Mouse (Mus musculus) adrenal gland (tissue): Measurements from ENCODE around the gene Tbk1.

Experiments
- intact Hi-C: fragments of 180-260 bp; cut with DNase I; formaldehyde crosslinking; loops from one replicate; pipeline ENCODE4 v1.15.1; 2025
- microRNA-seq, 2 experiments: library from miRNA; unstranded; fragments of <30 nt; microRNA quantifications; one replicate each; pipeline ENCODE4; 2019

Tbk1 gene

DNA sequence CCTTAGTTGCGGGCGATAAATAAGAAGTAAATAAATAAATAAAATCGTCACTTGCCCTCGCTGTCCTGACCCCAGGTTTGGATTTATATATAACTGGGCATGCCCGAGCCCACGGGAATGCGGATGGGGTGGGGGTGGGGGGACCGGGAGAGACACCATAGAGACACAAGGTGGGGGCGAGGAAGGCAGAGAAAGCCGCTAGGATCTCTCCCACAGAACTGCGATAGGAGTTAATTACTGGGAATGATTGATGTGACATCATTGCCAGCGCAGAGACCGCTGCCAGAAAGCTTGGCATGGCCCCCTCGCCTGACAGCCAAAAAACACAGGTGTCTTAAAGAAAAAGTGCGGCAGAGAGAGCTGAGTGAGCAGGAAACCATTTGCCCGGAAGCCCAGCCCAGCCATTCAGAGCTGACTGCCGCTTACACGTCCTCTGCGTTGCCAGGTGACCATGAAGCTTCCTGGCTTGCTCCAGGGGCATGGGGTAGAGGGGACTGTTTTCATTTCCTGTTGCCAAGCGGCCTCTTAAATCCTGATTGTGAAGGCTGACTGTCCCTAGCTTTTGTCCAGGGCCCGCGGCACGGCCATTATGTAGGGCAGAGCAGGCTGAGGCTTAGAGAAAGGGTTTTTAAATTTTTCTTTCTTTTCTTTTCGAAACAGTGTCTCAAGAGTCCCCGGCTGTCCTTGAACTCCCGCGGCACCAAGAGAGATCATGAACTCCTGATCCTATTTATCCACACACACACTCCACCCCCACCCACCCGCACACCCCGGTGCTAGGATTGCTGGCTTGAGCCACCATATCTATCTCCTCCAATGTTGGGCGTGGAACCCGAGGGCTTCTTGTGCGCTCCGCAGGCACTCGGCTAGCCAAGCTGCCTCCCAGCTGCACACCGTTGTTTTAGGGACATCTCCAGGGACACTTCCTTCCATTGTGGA, 81.3 kb downstream of the Tbk1 start:
- intact Hi-C loops: no loop called here

GRCm38 (mm10) chr10:121501160-121501559, 85.4 kb downstream of the Tbk1 start:
- intact Hi-C loops: no loop called here

DNA sequence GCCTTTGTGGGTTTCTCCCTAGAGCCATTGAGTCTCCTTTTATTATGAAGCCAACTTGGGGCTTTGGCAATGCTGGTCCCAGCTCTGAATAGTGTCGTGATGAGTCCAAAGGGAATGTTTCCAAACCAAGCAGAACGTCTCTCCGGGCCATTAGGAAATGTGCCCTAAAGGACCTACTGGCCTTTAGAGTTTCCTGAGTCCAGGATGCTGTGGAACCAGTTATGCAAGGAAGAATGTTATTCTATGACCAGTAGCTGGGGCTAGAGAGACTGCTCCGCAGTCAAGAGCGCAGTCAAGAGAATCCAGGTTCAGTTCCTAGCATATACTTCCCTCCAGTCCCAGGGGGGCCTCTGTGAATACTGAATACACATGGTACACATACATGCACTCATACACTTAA, 86.6 kb downstream of the Tbk1 start:
- intact Hi-C loops: no loop called here

GRCm38 (mm10) chr10:121499063-121499462, 87.5 kb downstream of the Tbk1 start:
- intact Hi-C loops: no loop called here

- intact Hi-C loops: no loop called here
Measured at GRCm38 (mm10) chr10:121498481-121498904, 88.1 kb downstream of the Tbk1 start.

DNA sequence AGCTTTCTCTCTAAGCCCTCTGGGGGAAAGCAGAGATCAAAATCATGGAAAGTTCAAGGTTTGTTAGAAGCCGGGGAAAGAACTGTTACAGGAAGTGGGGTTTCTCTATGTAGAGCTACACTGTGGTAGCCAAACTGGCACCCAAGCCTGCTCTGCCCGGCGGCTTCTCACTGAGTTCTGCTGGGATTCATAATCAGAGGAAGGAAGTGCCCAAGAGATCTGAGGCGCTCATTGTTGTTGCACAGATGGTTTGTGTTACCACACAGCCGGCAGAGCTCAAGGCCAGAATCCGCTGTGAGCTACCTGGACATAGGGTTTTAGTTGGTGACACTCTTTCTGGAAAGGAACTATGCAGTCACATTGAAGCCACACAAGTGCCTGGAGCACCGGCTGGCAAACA, 88.6 kb downstream of the Tbk1 start:
- intact Hi-C loops: no loop called here

GRCm38 (mm10) chr10:121496616-121497015, 90.0 kb downstream of the Tbk1 start:
- intact Hi-C loops: no loop called here

Small RNA genes within 50 kb of the gene (microRNA-seq; reads per million reads assigned to microRNA genes)
- 0 reads per million in 2 experiments for gene Gm24330
